Mouse (Mus musculus): ENCODE results near the gene Samhd1.

DNA sequence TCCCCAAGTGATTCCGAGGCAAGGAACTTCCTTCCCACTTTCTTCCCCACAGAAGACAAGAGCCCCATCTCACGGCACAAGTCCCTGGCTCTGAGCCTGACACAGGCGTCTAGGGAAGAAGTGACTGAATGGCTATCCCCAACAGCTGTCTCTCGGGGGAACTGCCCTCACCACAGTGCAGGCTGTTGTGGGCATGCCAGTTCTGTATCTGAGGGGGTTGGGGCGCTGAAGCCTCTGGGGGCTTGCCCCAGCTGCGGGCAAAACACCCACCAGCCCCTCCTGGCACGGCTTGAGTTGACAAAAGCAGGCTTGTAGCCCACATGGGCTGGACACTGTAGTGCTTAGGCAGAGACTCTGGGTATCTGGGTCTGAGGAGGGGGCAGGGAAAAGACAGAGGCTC, 70.9 kb downstream of the Samhd1 start:
- no peak for TF ChIP-seq CTCF (IDR thresholded peaks at IDR 0.05; ENCODE audit: insufficient read depth, low read length)
- TF ChIP-seq POLR2A (IDR thresholded peaks at IDR 0.05; ENCODE audit: borderline replicate concordance, extremely low read depth, low read depth, low read length), result no peak
